Mouse (Mus musculus): ENCODE results near the gene Ankk1. TPM values are rescaled to one million over a fixed set of nuclear protein-coding genes. Genes with fewer than 3 reads are reported as not detected.

Ankk1 gene
- not detected in 2 replicates for total RNA-seq (2015)
- not detected in 2 replicates for total RNA-seq (2017)

DNA sequence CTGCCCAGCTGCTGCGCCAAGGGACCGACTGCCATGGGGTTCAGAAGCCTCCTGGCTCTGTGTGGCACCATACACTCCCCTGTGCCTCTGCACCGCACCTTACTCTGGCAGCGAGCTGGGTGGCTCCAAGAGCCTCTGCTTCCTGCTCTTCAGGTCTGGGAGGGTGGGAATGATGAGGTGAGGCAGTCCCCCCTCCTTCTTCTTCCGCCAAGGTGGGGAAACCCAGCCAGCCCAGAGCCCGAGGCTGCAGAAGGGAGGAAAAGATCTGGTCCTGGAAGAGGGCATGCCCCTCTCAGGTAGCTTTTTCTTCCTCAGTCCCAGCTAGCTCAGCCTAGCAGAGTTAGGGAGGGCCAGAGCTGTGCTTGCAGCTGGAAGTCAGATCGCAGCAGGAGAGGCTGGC lies at the start of gene Ankk1:
Gene Ankk1, minus strand, starts transcription at position 101 of the 400 bp plus-strand sequence.
- ATAC-seq (ENCODE audit: poor library complexity, severe bottlenecking): no peak

DNA sequence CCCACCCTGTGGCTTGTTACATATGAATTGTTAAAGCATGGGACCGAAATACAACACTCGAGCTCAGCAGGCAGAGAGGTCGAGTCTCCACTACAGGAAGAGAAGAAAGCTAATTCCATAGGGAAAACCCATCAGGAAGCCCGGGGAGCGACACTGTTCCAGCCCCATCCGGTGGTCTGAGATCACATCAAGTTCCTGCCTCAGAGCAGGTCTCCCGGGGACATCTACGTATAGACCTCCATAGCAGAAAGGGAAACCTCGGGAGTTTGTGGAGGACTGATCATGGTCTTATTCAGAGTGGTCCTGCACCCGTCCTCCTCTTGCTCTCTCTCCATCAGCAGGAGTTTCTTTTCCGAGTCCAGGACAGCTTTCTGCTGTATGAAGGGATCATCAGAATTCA lies 45.3 kb upstream of the Ankk1 start:
- no peak for ATAC-seq (ENCODE audit: poor library complexity, severe bottlenecking)

DNA sequence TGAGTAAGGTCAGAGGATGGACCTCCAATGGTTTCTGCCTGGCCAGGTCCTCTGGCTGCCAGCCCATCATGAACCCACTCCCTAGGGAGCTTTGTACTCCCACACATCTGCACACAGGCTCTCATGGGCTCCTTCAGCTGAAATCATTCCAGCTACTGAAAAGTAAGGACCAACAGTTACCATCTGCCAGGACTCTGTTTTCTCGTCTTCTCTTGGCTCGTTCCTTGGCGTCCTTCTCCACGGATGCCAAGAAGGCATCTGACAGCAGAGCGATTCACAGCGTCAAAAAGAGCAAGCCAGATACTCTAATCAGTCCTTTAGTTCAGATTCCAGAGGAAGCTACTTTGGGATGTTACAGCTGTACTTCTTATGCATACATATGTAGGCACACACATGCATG lies 44.1 kb upstream of the Ankk1 start:
- ATAC-seq (ENCODE audit: poor library complexity, severe bottlenecking): no peak

DNA sequence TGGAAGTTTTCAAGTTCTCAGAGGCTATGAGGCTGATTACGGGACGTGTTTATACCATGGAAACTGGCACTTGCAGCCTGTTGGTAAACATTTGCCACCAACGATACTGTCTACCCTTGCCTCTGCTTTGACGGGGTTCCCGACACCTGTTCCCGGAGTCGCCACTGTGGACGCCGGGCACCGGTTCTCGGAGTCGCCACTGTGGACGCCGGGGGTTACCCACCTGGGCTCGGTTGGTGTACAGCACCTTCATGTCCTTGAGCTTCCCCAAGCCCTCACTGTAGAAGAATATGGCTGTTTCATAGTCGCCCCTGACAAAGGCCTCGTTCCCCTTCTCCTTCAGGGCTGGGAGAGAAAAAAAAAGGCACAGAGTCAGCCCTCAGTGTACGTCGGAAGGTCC lies 43.2 kb upstream of the Ankk1 start:
- ATAC-seq (ENCODE audit: poor library complexity, severe bottlenecking): no peak

DNA sequence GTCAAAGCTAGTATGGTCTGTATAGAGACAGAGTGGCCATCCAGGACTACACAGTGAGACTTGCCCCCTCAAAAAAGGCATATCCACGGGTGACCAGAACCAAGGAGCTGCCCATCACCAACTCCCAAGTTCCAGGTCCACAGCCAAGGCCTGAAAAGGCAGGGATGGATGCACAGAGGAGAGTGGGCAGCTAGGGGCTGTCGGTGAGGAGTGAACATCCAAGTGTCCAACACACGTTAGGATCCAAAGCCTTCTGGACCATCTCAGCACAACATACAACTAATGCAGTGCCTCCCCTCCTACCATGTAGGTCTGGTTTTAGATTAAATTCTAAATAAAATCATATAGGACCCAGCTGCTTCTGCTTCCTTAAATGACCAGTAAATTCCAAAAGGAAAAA lies 29.3 kb upstream of the Ankk1 start:
- no peak for ATAC-seq (ENCODE audit: poor library complexity, severe bottlenecking)

- no peak for ATAC-seq (ENCODE audit: poor library complexity, severe bottlenecking)
These were observed 25.6 kb upstream of the Ankk1 start for GRCm38 (mm10) chr9:49452396-49452795.

DNA sequence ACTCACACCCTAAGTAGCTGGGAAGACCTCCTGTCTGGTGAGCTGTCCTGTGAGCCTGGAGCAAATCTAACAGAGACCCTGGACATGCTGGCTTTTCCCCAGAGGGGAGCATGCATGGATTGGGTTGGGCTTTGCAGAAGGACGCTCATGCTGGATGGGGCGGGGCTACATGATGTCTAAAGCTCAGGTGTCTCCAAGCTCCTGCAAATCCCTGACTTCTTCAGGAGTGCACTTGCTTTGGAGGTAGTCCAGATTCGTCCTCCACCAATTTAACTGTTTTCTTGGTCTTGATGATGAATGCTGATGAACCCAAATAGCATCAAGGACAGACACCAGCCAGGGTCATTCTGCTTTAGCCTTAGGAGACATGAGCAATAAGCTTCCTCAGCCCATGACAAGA lies 23.7 kb upstream of the Ankk1 start:
- ATAC-seq (ENCODE audit: poor library complexity, severe bottlenecking): no peak

DNA sequence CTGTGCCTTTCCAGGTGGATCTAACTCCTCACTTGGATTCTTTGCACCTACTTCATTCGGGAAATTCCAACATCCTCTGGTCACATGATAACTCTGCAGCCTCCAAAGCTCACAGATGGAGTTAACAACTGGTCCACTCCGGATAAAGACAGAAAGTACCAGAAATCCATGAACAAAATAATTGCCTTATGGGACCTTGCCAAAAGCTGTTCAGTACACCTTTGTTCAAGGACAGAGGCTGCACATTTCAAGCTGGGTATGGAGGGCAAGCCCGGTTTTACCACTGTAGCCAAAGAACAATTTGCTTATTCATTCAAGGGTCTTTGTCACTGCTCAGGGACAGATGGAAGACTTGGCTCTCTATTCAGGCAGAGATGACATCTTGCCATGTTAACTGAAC lies 15.8 kb upstream of the Ankk1 start:
- no peak for ATAC-seq (ENCODE audit: poor library complexity, severe bottlenecking)

DNA sequence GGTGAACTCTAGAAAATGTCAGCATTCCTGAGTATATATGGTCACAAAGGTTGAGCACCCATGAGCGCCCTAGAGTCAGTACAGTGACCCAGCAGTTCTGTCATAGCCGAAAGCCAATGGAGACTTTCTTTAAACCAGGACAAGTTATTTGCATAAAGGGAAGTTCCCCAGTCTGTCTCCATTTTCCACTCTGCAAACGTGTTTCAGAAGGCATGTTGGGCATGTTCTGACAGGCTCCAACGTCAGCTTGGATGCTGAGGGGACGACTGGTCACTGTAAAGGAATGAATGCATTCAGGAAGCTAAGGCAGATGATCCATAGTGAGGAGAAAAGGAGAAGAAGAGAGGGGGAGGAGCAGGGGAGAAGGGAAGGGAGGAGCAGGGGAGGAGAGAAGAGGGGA lies 657 bp upstream of the Ankk1 start:
- ATAC-seq (ENCODE audit: poor library complexity, severe bottlenecking): no peak

DNA sequence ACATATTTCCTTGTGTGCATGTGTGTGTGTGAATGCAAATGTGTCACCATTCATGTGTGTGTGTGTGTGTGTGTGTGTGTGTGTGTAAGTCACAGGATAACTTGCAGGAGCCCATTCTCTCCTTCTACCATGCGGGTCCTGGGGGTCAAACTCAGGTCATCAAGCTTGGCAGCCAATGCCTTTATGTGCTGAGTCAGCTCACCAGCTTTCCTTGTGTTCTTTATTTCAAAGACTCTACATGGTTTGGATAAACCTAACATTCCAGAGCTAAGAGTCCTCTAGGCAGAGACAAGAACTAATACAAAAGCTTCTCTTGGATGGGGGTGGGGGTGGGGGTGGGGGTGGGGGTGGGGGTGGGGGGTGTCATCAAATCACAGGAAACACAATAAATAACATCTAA lies 1.2 kb downstream of the Ankk1 start:
- ATAC-seq (ENCODE audit: poor library complexity, severe bottlenecking): no peak

GRCm38 (mm10) chr9:49423866-49424265 lies 3.0 kb downstream of the Ankk1 start:
- no peak for ATAC-seq (ENCODE audit: poor library complexity, severe bottlenecking)

DNA sequence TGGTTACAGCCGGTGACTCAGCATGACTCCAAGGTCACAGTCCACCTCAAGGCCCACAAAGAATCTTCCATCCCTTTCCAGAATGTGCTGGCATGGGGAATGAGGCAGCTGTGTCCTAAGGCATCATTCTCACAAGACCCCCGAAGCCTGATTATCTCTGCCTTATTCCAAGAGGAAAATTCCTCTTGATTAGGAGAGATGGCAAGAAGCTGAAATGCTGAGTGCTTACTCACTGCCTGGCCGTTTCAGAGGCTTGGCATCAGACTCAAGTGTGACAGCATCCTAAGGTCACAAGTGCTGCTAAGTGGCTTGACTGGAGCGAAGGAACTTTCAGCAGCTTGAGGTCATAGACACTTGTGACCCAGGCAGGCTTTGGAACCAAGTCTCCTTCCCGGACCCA lies 16.2 kb downstream of the Ankk1 start:
- no peak for ATAC-seq (ENCODE audit: poor library complexity, severe bottlenecking)

- no peak for ATAC-seq (ENCODE audit: poor library complexity, severe bottlenecking)
These were observed 19.8 kb downstream of the Ankk1 start for GRCm38 (mm10) chr9:49407028-49407427.

- no peak for ATAC-seq (ENCODE audit: poor library complexity, severe bottlenecking)
These were observed 23.1 kb downstream of the Ankk1 start for GRCm38 (mm10) chr9:49403711-49404110.

GRCm38 (mm10) chr9:49396006-49396405 lies 30.8 kb downstream of the Ankk1 start:
- no peak for ATAC-seq (ENCODE audit: poor library complexity, severe bottlenecking)

GRCm38 (mm10) chr9:49392242-49392641 lies 34.6 kb downstream of the Ankk1 start:
- no peak for ATAC-seq (ENCODE audit: poor library complexity, severe bottlenecking)

DNA sequence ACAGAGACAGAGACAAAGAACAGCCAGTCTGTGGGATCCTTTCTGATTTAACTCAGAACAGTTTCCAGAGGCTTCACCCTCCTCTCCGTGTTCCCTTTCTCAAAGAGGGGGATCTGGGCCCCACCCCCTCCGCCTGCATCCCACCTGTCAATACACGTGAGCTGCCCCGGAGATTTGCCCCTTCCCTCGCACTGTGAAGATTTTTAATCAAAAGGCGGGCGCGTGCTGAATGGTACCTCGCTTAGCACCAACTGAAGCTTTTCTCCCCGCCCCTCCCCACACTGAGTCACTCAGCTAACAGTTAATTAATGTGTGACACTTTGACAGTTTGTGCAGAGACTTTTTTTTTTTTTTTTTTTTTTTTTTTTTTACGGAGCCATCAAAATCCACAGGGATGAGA lies 40.7 kb downstream of the Ankk1 start:
- no peak for ATAC-seq (ENCODE audit: poor library complexity, severe bottlenecking)

DNA sequence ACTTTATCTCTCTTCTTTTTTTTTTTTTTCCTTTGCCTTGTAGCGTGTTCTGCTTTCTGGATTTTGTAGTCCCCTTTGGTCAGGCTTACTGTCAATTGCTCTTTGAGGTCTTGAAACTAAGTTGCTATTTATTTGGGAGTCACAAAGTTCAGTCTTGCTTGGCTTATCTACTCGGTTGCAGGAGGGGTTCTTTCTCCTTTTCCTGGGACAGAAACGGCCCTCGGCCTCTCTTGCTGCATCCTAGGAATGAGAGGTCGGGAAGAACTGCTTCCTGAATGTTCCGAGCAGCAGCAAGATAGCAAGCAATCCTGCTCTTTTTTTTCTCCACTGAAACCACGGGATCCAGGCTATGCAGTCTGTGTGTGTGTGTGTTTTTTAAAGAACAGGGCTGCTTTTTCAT lies 41.5 kb downstream of the Ankk1 start:
- no peak for ATAC-seq (ENCODE audit: poor library complexity, severe bottlenecking)

DNA sequence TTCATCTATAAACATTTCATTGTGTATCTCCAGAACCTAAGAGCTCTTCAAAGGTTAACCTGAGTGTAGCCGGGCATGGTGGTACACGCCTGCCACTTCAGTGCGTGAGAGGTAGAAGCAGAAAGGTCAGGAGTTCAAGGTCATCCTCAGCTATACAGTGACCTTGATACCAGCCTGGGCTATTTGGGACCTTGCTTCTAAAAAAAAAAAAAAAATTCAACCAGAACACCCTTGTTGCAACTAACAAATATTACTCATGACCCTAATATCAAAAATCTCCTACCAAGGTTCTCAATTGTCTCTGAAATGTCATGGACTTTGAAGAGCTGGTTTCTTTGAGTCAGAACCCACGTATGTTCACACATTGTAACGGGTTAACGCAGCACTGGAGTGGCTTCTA lies 42.0 kb downstream of the Ankk1 start:
- ATAC-seq (ENCODE audit: poor library complexity, severe bottlenecking): no peak

DNA sequence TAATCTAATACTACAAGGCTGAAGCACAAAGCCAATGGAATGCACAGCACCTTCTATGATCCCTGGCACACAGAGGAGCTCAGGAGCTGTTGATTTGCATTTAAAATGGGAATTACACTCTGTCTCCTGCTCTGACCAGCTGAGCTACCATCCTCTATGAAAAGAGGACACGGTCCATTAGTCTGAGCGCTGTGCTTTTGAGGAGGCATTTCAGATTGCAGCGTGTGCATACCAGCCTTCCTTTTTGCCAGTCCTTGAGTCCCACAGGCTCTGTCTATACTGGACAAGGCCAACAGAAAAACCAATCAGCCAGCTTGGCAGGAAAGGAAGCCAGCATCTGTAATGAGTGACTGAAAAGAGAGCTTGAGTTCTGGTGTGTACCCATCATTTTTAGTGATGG lies 42.8 kb downstream of the Ankk1 start:
- ATAC-seq (ENCODE audit: poor library complexity, severe bottlenecking): no peak

DNA sequence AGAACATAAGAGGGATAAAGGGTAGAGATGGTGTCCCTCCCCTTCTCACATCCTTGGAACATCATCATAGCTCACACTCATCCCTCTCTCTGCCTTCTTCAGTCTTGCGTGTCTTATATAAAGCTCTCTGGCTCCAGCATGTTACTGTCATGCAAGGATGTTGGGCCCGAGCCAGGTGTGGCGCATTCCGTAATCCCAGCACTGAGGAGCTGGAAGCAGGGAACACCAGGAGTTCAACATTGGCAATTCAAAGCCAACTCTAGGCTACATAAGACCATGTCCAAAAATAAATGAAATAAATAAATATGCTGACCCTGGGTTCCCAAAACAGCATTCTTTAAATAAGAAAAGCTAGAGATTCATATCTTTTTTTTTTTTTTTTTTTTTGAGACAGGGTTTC lies 46.9 kb downstream of the Ankk1 start:
- no peak for ATAC-seq (ENCODE audit: poor library complexity, severe bottlenecking)

DNA sequence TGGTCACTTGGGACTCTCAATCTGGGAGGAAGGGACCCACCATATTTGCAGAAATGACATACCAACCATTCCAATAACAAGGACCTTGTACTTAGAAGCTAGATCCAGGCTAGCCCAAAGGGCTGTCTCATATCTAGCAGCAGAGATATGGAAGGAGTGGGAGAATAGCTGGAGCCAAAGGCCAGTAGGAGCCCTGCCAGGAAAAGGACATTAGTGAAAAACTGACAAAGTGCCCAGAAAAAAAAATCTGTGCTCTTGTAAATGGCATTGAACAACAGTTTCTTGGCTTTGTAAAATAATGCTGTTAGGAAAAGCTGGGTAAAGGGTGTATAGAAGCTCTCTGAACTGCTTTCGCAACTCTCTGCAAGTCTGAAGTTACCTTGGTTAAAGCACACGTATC lies 52.9 kb downstream of the Ankk1 start:
- no peak for ATAC-seq (ENCODE audit: poor library complexity, severe bottlenecking)

- no peak for ATAC-seq (ENCODE audit: poor library complexity, severe bottlenecking)
These were observed 61.1 kb downstream of the Ankk1 start for GRCm38 (mm10) chr9:49365763-49366162.

Measured in megakaryocyte, adult 5-6 weeks (primary cell).